Mouse (Mus musculus): ENCODE results near the gene Olfr1484.
"Not testable (repeated sequence)": the region's sequence is repeated elsewhere in the genome, so short reads cannot be mapped to it uniquely, and the experiment has no call there.

The Olfr1484 gene

GRCm38 (mm10) chr19:13583211-13583610 is at the start of gene Olfr1484:
TSS of gene Olfr1484 (plus strand) at chr19:13583511.
- no peak for DNase-seq

- not testable (repeated sequence) for DNase-seq
Measured at GRCm38 (mm10) chr19:13617075-13617474, 33.8 kb downstream of the Olfr1484 start, which contains the start of gene Olfr1487. TSS of gene Olfr1487 (plus strand) at chr19:13617375.

GRCm38 (mm10) chr19:13631321-13631720 is 48.0 kb downstream of the Olfr1484 start, which contains the start of gene Olfr1489:
TSS of gene Olfr1489 (plus strand) at chr19:13631621.
- DNase-seq, result no peak

Measured in embryo, embryonic 11 days (tissue).